Mouse (Mus musculus) liver, embryonic 14.5 days (tissue): ENCODE data around the gene Scn8a. TPM values are rescaled to one million over a fixed set of nuclear protein-coding genes. Genes with fewer than 3 reads are reported as not detected.
A peak's percentile ranks its signal among the peaks of the same experiment; 100 is the strongest.

Source experiments
- ATAC-seq: fragments of 200-750 bp; cut with Nextera tagmentation; 2 replicates; pipeline ENCODE4 v1.8.0; 2017; ENCODE audit warnings: moderate number of reproducible peaks, mild to moderate bottlenecking, moderate library complexity; ENCODE audit not compliant: insufficient read depth
- DNase-seq, 3 experiments: peaks; one replicate each; pipeline ENCODE4 v3.0.0-alpha.2; 2012 to 2013; ENCODE audit warnings: low read depth in 3 of 3, low spot score in 3 of 3
- H3K27ac ChIP-seq: fragments of 300-500 bp; sonication (generic); 2 replicates; pipeline ENCODE4 v1.5.1; 2014; ENCODE audit warnings: moderate library complexity, mild to moderate bottlenecking, control low read depth, inconsistent platforms
- H3K27me3 ChIP-seq: fragments of 300-500 bp; sonication (generic); 2 replicates; pipeline ENCODE4 v1.6.1; 2014; ENCODE audit warnings: mild to moderate bottlenecking, low read length, moderate library complexity; ENCODE audit not compliant: control insufficient read depth, insufficient read depth
- H3K36me3 ChIP-seq: fragments of 300-500 bp; sonication (generic); replicated peaks from 2 replicates; pipeline ENCODE4 v1.6.1; 2014; ENCODE audit warnings: low read depth; ENCODE audit not compliant: control insufficient read depth, insufficient read depth
- H3K4me1 ChIP-seq, 2 experiments: fragments of 200-500 bp in 1 of 2; fragments of 300-500 bp in 1 of 2; sonication (generic) in 1 of 2; replicated peaks; 2 replicates each; pipeline ENCODE4 v1.6.1; 2012 to 2014; ENCODE audit warnings: antibody characterized with exemption in 1 of 2, inconsistent platforms in 1 of 2, low read length in 1 of 2; ENCODE audit not compliant: control insufficient read depth in 2 of 2, insufficient read depth in 2 of 2
- H3K4me2 ChIP-seq: fragments of 300-500 bp; sonication (generic); 2 replicates; pipeline ENCODE4 v1.6.1; 2014; ENCODE audit warnings: low read depth, mild to moderate bottlenecking, control low read depth, moderate library complexity
- H3K4me3 ChIP-seq, 2 experiments: fragments of 200-500 bp in 1 of 2; fragments of 300-500 bp in 1 of 2; sonication (generic) in 1 of 2; 2 replicates each; pipeline ENCODE4 v1.5.1; 2012 to 2014; ENCODE audit warnings: low read depth in 2 of 2, low read length in 2 of 2, mild to moderate bottlenecking in 2 of 2, control low read depth in 1 of 2, inconsistent platforms in 1 of 2, moderate library complexity in 1 of 2; ENCODE audit not compliant: insufficient read depth in 1 of 2
- H3K9ac ChIP-seq: fragments of 300-500 bp; sonication (generic); replicated peaks from 2 replicates; pipeline ENCODE4 v1.6.1; 2014; ENCODE audit warnings: mild to moderate bottlenecking, control low read depth, moderate library complexity
- H3K9me3 ChIP-seq: fragments of 300-500 bp; sonication (generic); 2 replicates; pipeline ENCODE4 v1.6.1; 2016; ENCODE audit warnings: low read length, mixed read lengths; ENCODE audit not compliant: control insufficient read depth
- CTCF ChIP-seq: IDR thresholded peaks from 2 replicates; pipeline ENCODE4 v1.5.1; 2016; ENCODE audit warnings: antibody characterized with exemption, low read depth, control low read depth
- EP300 ChIP-seq: IDR thresholded peaks from 2 replicates; pipeline ENCODE4 v1.6.1; 2016; ENCODE audit warnings: antibody characterized with exemption, low read depth
- WGBS: fragments of 180-500 bp; shearing (Covaris S2); extraction: QIAGEN DNeasy Blood & Tissue Kit; methylation state at CpG from one replicate; pipeline ENCODE4 v1.1.7; 2014; ENCODE audit not compliant: insufficient replicate concordance; 5-methylcytosine and 5-hydroxymethylcytosine counted together
- polyA plus RNA-seq, 2 experiments: library from polyadenylated mRNA; depleted of rRNA in 1 of 2; stranded (reverse) in 1 of 2; unstranded in 1 of 2; fragments of >200 nt; fragmentation: Nextera tagmentation in 1 of 2; extraction: Ambion mirVana in 1 of 2; gene quantifications; 2 replicates each; pipeline versions ENCODE4 v1.2.1 to v1.2.3; 2012 to 2014

The Scn8a gene
- polyA plus RNA-seq, 2 experiments: 0.13 to 0.41 TPM

DNA sequence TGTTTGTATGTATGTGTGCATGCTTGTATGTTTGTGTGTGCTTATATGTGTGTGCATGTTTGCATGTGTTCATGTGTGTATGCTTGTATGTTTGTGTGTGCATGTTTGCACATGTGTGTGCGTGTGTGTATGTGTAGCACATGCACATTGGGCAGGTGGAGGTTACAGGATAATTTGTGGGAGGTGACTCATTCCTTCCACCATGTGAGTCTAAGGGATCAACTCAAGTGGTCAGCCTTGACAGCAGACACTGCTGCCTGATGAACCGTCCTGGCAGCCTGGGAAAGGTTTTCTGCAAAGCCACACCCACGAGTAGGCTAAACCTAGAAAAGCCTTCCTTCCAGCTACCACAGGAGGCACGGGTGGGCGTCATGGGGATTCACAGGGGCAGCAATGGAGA lies 8.8 kb upstream of the Scn8a start:
- Histone ChIP-seq H3K9ac (no peak overlapping the region), H3K36me3 (no peaks in the 10 kb centered on the region), H3K4me3 (no peak overlapping the region), H3K27ac (no peak overlapping the region), H3K4me1 (no peaks in the 10 kb centered on the region), H3K9me3 (no peaks in the 10 kb centered on the region), H3K4me2 (no peak overlapping the region), H3K27me3 (no peaks in the 10 kb centered on the region)
- TF ChIP-seq CTCF: no peak
- no peak for TF ChIP-seq EP300
- DNase-seq (no peak), ATAC-seq (no peak)
- WGBS: 21% methylated on average over 5 of the region's 5 CpGs

GRCm38 (mm10) chr15:100865556-100865955 lies 4.1 kb upstream of the Scn8a start:
- Histone ChIP-seq H3K4me3 (no peak overlapping the region), H3K4me2 (no peak overlapping the region), H3K36me3 (no peaks in the 10 kb centered on the region), H3K27ac (no peak overlapping the region), H3K27me3 (peaks cover 16% of the 10 kb centered on the region), H3K9ac (no peak overlapping the region), H3K4me1 (no peaks in the 10 kb centered on the region), H3K9me3 (no peaks in the 10 kb centered on the region)
- no peak for TF ChIP-seq EP300
- TF ChIP-seq CTCF: no peak
- WGBS: 36% methylated on average over 3 of the region's 3 CpGs
- no peak for ATAC-seq
- DNase-seq: no peak

- DNase-seq (peak in 1 of 3 experiments; percentile 2), ATAC-seq (no peak)
- Histone ChIP-seq H3K4me1 (no peaks in the 10 kb centered on the region), H3K4me2 (peak overlapping the region; percentile 52), H3K9ac (no peak overlapping the region), H3K36me3 (no peaks in the 10 kb centered on the region), H3K4me3 (peak overlapping the region in 1 of 2 experiments; percentile 33; a peak in 2 of 4 replicates), H3K27me3 (peaks cover 47% of the 10 kb centered on the region), H3K9me3 (no peaks in the 10 kb centered on the region), H3K27ac (no peak overlapping the region)
- WGBS: 4% methylated on average over 46 of the region's 66 CpGs
- TF ChIP-seq EP300: no peak
- peak; percentile 17; the same call in 1 of the 2 replicates for TF ChIP-seq CTCF
Observed at GRCm38 (mm10) chr15:100870001-100870774, 530 bp downstream of the Scn8a start.

DNA sequence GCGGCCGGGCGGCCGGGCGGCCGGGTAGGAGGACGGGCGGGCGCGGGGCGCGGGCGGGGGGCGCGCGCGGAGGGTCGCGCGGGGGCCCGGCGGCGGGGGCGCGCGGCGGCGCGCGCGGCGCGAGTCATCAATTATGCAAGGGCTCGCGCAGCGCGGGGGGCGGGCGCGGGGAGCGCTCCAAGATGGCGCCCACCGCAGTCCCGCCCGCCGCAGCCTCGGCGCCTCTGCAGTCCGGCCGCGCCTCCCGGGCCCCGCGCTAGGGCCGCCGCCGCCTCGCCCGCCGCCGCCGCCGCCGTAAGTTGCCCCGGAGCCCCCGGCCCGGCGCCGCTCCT lies 1.1 kb downstream of the Scn8a start:
- TF ChIP-seq EP300 (no peak), CTCF (no peak)
- peaks cover 47% of the 10 kb centered on the region for H3K27me3 ChIP-seq
- H3K4me1 ChIP-seq: no peaks in the 10 kb centered on the region
- H3K4me2 ChIP-seq: peak overlapping the region; percentile 52
- no peaks in the 10 kb centered on the region for H3K36me3 ChIP-seq
- ATAC-seq: no peak
- no peak overlapping the region for H3K27ac ChIP-seq
- H3K4me3 ChIP-seq: peak overlapping the region in 1 of 2 experiments; percentile 35; a peak in 1 of 4 replicates
- no peaks in the 10 kb centered on the region for H3K9me3 ChIP-seq
- DNase-seq: no peak
- no peak overlapping the region for H3K9ac ChIP-seq
- 2% methylated on average over 8 of the region's 69 CpGs for WGBS

GRCm38 (mm10) chr15:100871107-100872011 lies 1.7 kb downstream of the Scn8a start:
- no peaks in the 10 kb centered on the region for H3K4me1 ChIP-seq
- 2% methylated on average over 53 of the region's 53 CpGs for WGBS
- peaks cover 47% of the 10 kb centered on the region for H3K27me3 ChIP-seq
- ATAC-seq (no peak), DNase-seq (no peak)
- peak overlapping the region; percentile 52 for H3K4me2 ChIP-seq
- H3K36me3 ChIP-seq: no peaks in the 10 kb centered on the region
- no peaks in the 10 kb centered on the region for H3K9me3 ChIP-seq
- H3K27ac ChIP-seq: no peak overlapping the region
- TF ChIP-seq EP300 (no peak), CTCF (no peak)
- H3K4me3 ChIP-seq: peak overlapping the region; percentile 21 to 35; a peak in 2 of 4 replicates
- no peak overlapping the region for H3K9ac ChIP-seq
